Mouse (Mus musculus) central nervous system, embryonic 14 days (tissue): ENCODE data around the gene Olfr1367. TPM values are rescaled to one million over a fixed set of nuclear protein-coding genes. Genes with fewer than 3 reads are reported as not detected.

ENCODE experiments used
- polyA plus RNA-seq: library from polyadenylated mRNA; depleted of rRNA; stranded (reverse); fragments of >200 nt; gene quantifications from 2 replicates; pipeline ENCODE4 v1.2.3, GENCODE M21; 2012; rRNA removed

The Olfr1367 gene
- not detected in 2 replicates for polyA plus RNA-seq

GRCm38 (mm10) chr13:21346610-21347009, at the start of gene Olfr1367:
TSS of gene Olfr1367 (plus strand) at chr13:21346910.

GRCm38 (mm10) chr13:21311926-21312325, 34.8 kb upstream of the Olfr1367 start, which contains the start of gene Gpx6:
TSS of gene Gpx6 (plus strand) at chr13:21312125.

GRCm38 (mm10) chr13:21362621-21363248, 16.0 kb downstream of the Olfr1367 start, which contains the start of gene Zscan12:
TSS of gene Zscan12 (plus strand) at chr13:21362820.

Other genes with a start within 250 kb of the Olfr1367 start
- gene Olfr1369-ps1, start 235.4 kb upstream of the Olfr1367 start, polyA plus RNA-seq, result not detected in 2 replicates
- not detected in 2 replicates for gene Olfr263, start 217.3 kb upstream of the Olfr1367 start, polyA plus RNA-seq
- not detected in 2 replicates for gene Olfr1368, start 201.0 kb upstream of the Olfr1367 start, polyA plus RNA-seq
- gene Trim27, start 167.5 kb upstream of the Olfr1367 start, polyA plus RNA-seq, result 73.5 and 75.8 TPM in 2 replicates
- gene Gpx5, start 54.2 kb upstream of the Olfr1367 start, polyA plus RNA-seq, result 0.02 TPM in 1 of 2 replicates, not detected in the other
- gene Gpx6, start 34.8 kb upstream of the Olfr1367 start, polyA plus RNA-seq, result not detected in 2 replicates
- gene Zscan12, start 15.9 kb downstream of the Olfr1367 start, polyA plus RNA-seq, result 10.3 and 11.3 TPM in 2 replicates
- gene Zkscan3, start 55.8 kb downstream of the Olfr1367 start, polyA plus RNA-seq, result 74.8 and 89.9 TPM in 2 replicates
- 4.3 and 4.4 TPM in 2 replicates for gene Pgbd1, start 94.1 kb downstream of the Olfr1367 start, polyA plus RNA-seq
- gene Zscan26, start 106.8 kb downstream of the Olfr1367 start, polyA plus RNA-seq, result 38.9 and 40.7 TPM in 2 replicates
- 0.96 and 0.98 TPM in 2 replicates for gene Nkapl, start 121.6 kb downstream of the Olfr1367 start, polyA plus RNA-seq
- gene Zkscan4, start 132.0 kb downstream of the Olfr1367 start, polyA plus RNA-seq, result 5.1 and 5.3 TPM in 2 replicates
- gene Gm10065, start 132.5 kb downstream of the Olfr1367 start, polyA plus RNA-seq, result not detected in 2 replicates
- gene AK157302, start 148.3 kb downstream of the Olfr1367 start, polyA plus RNA-seq, result 0.29 and 0.33 TPM in 2 replicates
- gene Gm11273, start 154.5 kb downstream of the Olfr1367 start, polyA plus RNA-seq, result 4.1 and 4.4 TPM in 2 replicates
- 10.2 and 11.0 TPM in 2 replicates for gene Zkscan8, start 184.2 kb downstream of the Olfr1367 start, polyA plus RNA-seq
- not detected in 2 replicates for gene Olfr1366, start 195.9 kb downstream of the Olfr1367 start, polyA plus RNA-seq
- gene Olfr1535, start 213.0 kb downstream of the Olfr1367 start, polyA plus RNA-seq, result not detected in 2 replicates
- not detected in 2 replicates for gene Olfr1364, start 234.8 kb downstream of the Olfr1367 start, polyA plus RNA-seq